In the genomic region with DNA sequence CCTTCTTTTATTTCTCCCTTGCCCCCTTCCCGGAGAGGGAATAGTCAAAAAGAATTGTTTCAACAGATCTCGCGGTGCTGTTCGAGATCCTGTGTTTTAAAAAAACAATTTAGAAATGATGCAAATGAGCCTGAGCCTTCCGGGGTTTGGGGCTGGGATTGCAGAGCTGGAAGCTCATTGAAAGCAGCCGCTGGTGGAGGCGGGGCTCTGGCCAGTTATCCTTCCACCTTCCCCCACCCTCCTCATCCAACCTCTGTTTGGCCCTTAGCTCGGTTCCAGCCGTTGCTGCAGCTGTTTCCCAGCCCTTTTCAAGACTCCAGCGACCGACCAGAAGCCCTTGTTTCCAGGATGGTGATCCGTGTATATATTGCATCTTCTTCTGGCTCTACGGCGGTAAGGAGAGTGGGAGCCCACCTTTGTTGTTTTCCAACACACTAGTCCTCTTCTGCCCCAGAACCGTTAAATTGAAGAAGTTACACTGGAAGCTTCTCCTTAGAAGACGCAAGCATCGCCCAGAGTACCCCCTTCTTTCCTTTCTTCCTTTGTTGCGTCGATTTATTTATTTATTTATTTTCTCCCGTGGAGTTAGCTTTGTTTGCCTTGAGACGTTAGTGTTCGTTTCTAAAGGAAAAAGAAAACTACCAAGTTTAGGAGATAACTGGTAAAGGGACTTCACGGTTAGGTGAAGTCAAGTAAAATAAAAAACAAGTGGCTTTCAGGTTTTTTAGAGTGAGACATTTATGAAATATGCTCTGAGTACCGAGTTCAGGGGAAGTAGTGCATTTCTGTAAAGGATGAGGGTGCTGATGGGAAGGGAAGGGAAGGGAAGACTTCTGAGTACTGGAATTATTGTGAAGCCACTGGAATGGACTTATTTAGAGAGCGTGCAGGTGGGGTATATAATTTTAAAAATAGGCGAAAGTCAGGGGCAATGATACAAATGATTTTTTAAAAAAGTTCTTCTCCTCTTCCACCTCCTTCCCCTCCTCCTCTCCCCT, we compare ENCODE assay signal across 8 mouse cellular contexts. TPM values are rescaled to one million over a fixed set of nuclear protein-coding genes. Genes with fewer than 3 reads are reported as not detected.
A peak's percentile ranks its signal among the peaks of the same experiment; 100 is the strongest.
DNase-seq lines count a peak whose midpoint lies in the region; ATAC-seq and TF ChIP-seq lines count a peak whose summit lies in the region.

A gene (plus strand): TSS at position 121 of the 998 bp plus-strand sequence.

- peaks cover 52% of the 10 kb centered on the region for H3K79me2 ChIP-seq in myocyte (ENCODE audit: control insufficient read depth, insufficient read depth)

- no peak within 1 kb of the TSS for H3ac ChIP-seq in myocyte (ENCODE audit: control insufficient read depth, insufficient read length)

- no peaks in the 10 kb centered on the region for H3K36me3 ChIP-seq in heart, embryonic 10.5 days
- H3K36me3 ChIP-seq in kidney, embryonic 15.5 days = no peaks in the 10 kb centered on the region
- H3K36me3 ChIP-seq in liver, embryonic 11.5 days (ENCODE audit: control insufficient read depth, insufficient read depth, low read length) = no peaks in the 10 kb centered on the region
- H3K36me3 ChIP-seq in myocyte (ENCODE audit: control insufficient read depth, insufficient read depth) = no peaks in the 10 kb centered on the region
- no peaks in the 10 kb centered on the region for H3K36me3 ChIP-seq in stomach, embryonic 14.5 days (ENCODE audit: control insufficient read depth, insufficient read depth, low read length)

- H3K4me2 ChIP-seq in kidney, embryonic 15.5 days = peak within 1 kb of the TSS; percentile 54
- H3K4me2 ChIP-seq in liver, embryonic 11.5 days = peak within 1 kb of the TSS; percentile 61
- H3K4me2 ChIP-seq in myocyte (ENCODE audit: low read depth) = peak within 1 kb of the TSS; percentile 80
- peak within 1 kb of the TSS; percentile 46 for H3K4me2 ChIP-seq in stomach, embryonic 14.5 days (replicated peaks; ENCODE audit: low read depth, low read length)

- no peaks in the 10 kb centered on the region for H3K4me1 ChIP-seq in heart, embryonic 10.5 days
- no peaks in the 10 kb centered on the region for H3K4me1 ChIP-seq in kidney, embryonic 15.5 days
- no peaks in the 10 kb centered on the region; the same call in 1 of the 2 replicates for H3K4me1 ChIP-seq in liver, embryonic 11.5 days (replicated peaks; ENCODE audit: control insufficient read depth, insufficient read depth, low read length)
- no peaks in the 10 kb centered on the region for H3K4me1 ChIP-seq in stomach, embryonic 14.5 days (ENCODE audit: control insufficient read depth, insufficient read depth, low read length)

- 15% methylated on average over 26 of the region's 26 CpGs for WGBS in heart, embryonic 10.5 days
- WGBS in kidney, embryonic 15.5 days = 19% methylated on average over 26 of the region's 26 CpGs
- 8% methylated on average over 26 of the region's 26 CpGs for WGBS in liver, embryonic 11.5 days
- WGBS in stomach, embryonic 14.5 days = 13% methylated on average over 26 of the region's 26 CpGs

- peak within 1 kb of the TSS; percentile 50 for H3K9ac ChIP-seq in kidney, embryonic 15.5 days
- H3K9ac ChIP-seq in liver, embryonic 11.5 days (ENCODE audit: low read depth, low read length) = peak within 1 kb of the TSS; percentile 55
- peak within 1 kb of the TSS; percentile 41 for H3K9ac ChIP-seq in stomach, embryonic 14.5 days (replicated peaks; ENCODE audit: low read depth, low read length)

- peak; percentile 78 for DNase-seq in CD4-positive helper T cell, adult 2 months (ENCODE audit: low read depth, low spot score)
- peak; percentile 77 for DNase-seq in brain, adult 2 months (ENCODE audit: low read depth, low spot score)
- DNase-seq in heart, embryonic 10.5 days (ENCODE audit: low spot score) = peak; percentile 83
- DNase-seq in liver, embryonic 11.5 days (ENCODE audit: low spot score) = peak; percentile 63

- H3K4me3 ChIP-seq in heart, embryonic 10.5 days = peak within 1 kb of the TSS; percentile 61
- H3K4me3 ChIP-seq in kidney, embryonic 15.5 days (replicated peaks) = peak within 1 kb of the TSS; percentile 58
- H3K4me3 ChIP-seq in liver, embryonic 11.5 days (ENCODE audit: low read depth, low read length) = peak within 1 kb of the TSS; percentile 53
- peak within 1 kb of the TSS; percentile 52 for H3K4me3 ChIP-seq in myocyte
- H3K4me3 ChIP-seq in stomach, embryonic 14.5 days (ENCODE audit: low read depth, low read length) = peak within 1 kb of the TSS; percentile 40

- ATAC-seq in erythroblast, adult 5-6 weeks (replicated peaks; ENCODE audit: low FRiP score, poor library complexity, severe bottlenecking) = peak; percentile 98
- peak; percentile 99 for ATAC-seq in kidney, embryonic 15.5 days (replicated peaks; ENCODE audit: low FRiP score)
- peak; percentile 98 for ATAC-seq in liver, embryonic 11.5 days (replicated peaks; ENCODE audit: low FRiP score)
- ATAC-seq in stomach, embryonic 14.5 days (ENCODE audit: insufficient number of reproducible peaks, insufficient read depth, low FRiP score, low read depth) = peak; percentile 99

- H3K27ac ChIP-seq in heart, embryonic 10.5 days = peak within 1 kb of the TSS; percentile 86
- peak within 1 kb of the TSS; percentile 92 for H3K27ac ChIP-seq in kidney, embryonic 15.5 days
- peak within 1 kb of the TSS; percentile 62; the same call in 1 of the 2 replicates for H3K27ac ChIP-seq in liver, embryonic 11.5 days (ENCODE audit: low read depth, low read length)
- H3K27ac ChIP-seq in stomach, embryonic 14.5 days (ENCODE audit: low read length) = peak within 1 kb of the TSS; percentile 82

- no peaks in the 10 kb centered on the region for H3K9me3 ChIP-seq in heart, embryonic 10.5 days
- H3K9me3 ChIP-seq in kidney, embryonic 15.5 days (replicated peaks) = no peaks in the 10 kb centered on the region
- H3K9me3 ChIP-seq in liver, embryonic 11.5 days (ENCODE audit: control insufficient read depth, low read length) = no peaks in the 10 kb centered on the region
- H3K9me3 ChIP-seq in stomach, embryonic 14.5 days (ENCODE audit: control insufficient read depth, low read depth, low read length) = no peaks in the 10 kb centered on the region

- no peaks in the 10 kb centered on the region for H3K27me3 ChIP-seq in heart, embryonic 10.5 days (ENCODE audit: insufficient read depth, poor library complexity, severe bottlenecking)
- no peaks in the 10 kb centered on the region for H3K27me3 ChIP-seq in kidney, embryonic 15.5 days
- no peaks in the 10 kb centered on the region for H3K27me3 ChIP-seq in liver, embryonic 11.5 days (replicated peaks; ENCODE audit: control insufficient read depth, insufficient read depth, low read length)
- H3K27me3 ChIP-seq in myocyte (ENCODE audit: control insufficient read depth, insufficient read depth, insufficient read length) = no peaks in the 10 kb centered on the region
- H3K27me3 ChIP-seq in stomach, embryonic 14.5 days (ENCODE audit: control insufficient read depth, insufficient read depth, low read length) = no peaks in the 10 kb centered on the region

- TF ChIP-seq POLR2A in myocyte (IDR thresholded peaks at IDR 0.05; ENCODE audit: insufficient read length, low read depth) = peak; percentile 72

TF ChIP-seq in myocyte, 11 proteins besides CTCF, POLR2A, EP300 and RAD21:
- no peak for TF ChIP-seq MAX (IDR thresholded peaks at IDR 0.05; ENCODE audit: low read depth)
- TF ChIP-seq USF1 (IDR thresholded peaks at IDR 0.05; ENCODE audit: low read depth) = no peak
- peak in 1 of 3 experiments; percentile 20 for TF ChIP-seq MYOD1 (IDR thresholded peaks at IDR 0.05; ENCODE audit: control insufficient read depth in 1 of 3, insufficient read length in 2 of 3, low read depth in 2 of 3)
- no peak for TF ChIP-seq E2F4 (IDR thresholded peaks at IDR 0.05; ENCODE audit: insufficient read depth)
- TF ChIP-seq MYOG (IDR thresholded peaks at IDR 0.05; ENCODE audit: control insufficient read depth in 1 of 3, insufficient read depth in 1 of 3, insufficient read length in 2 of 3, low read depth in 2 of 3) = no peak
- TF ChIP-seq SRF (IDR thresholded peaks at IDR 0.05; ENCODE audit: control insufficient read depth, insufficient read length, low read depth) = no peak
- 0 out of 2 replicates have a peak, but pooled peaks have one; percentile 26 for TF ChIP-seq CEBPB (IDR thresholded peaks at IDR 0.05; ENCODE audit: insufficient read depth, poor library complexity, severe bottlenecking)
- TF ChIP-seq TCF3 (IDR thresholded peaks at IDR 0.05; ENCODE audit: insufficient read length, low read depth) = no peak
- TF ChIP-seq POLR2AphosphoS2 (IDR thresholded peaks at IDR 0.05; ENCODE audit: insufficient read length, low read depth) = peak; percentile 42
- TF ChIP-seq TCF12 (IDR thresholded peaks at IDR 0.05; ENCODE audit: insufficient read depth, poor library complexity, severe bottlenecking) = no peak
- no peak for TF ChIP-seq REST (IDR thresholded peaks at IDR 0.05; ENCODE audit: insufficient read depth, insufficient read length)

RNA-seq across cellular contexts. Expression of the gene that starts here (rescaled TPM):
- total RNA-seq in erythroblast, adult 5-6 weeks (2015; ENCODE audit: low replicate concordance) = 56.2 and 71.3 TPM in 2 replicates
- 35.5 and 44.2 TPM in 2 replicates for total RNA-seq in erythroblast, adult 5-6 weeks (2017; ENCODE audit: low replicate concordance)
- 80.1 and 91.7 TPM in 2 replicates for polyA plus RNA-seq in heart, embryonic 10.5 days (2016; fragmentation: Nextera tagmentation; extraction: Ambion mirVana)
- polyA plus RNA-seq in kidney, embryonic 15.5 days (2015; fragmentation: Nextera tagmentation; extraction: Ambion mirVana) = 131 and 134 TPM in 2 replicates
- 89.2 and 93.5 TPM in 2 replicates for polyA plus RNA-seq in liver, embryonic 11.5 days (2014; fragmentation: Nextera tagmentation; extraction: Ambion mirVana)
- 18.5 TPM for polyA plus RNA-seq in myocyte (2012; fragmentation: generic; extraction: Trizol)
- polyA plus RNA-seq in stomach, embryonic 14.5 days (2014; fragmentation: Nextera tagmentation; extraction: Ambion mirVana) = 174 and 178 TPM in 2 replicates

Comparison
In these comparisons a context has a peak if more than half of its experiments do, and no peak if none do; other contexts are left out.
1. Peak in every context shown above with its lines: DNase-seq, ATAC-seq, H3K4me3 ChIP-seq and H3K27ac ChIP-seq.